Mouse (Mus musculus): ENCODE results near the gene Dhdds. TPM values are rescaled to one million over a fixed set of nuclear protein-coding genes. Genes with fewer than 3 reads are reported as not detected.

Dhdds gene
- 35.0 and 35.6 TPM in 2 replicates for polyA plus RNA-seq (2012; rRNA removed)

DNA sequence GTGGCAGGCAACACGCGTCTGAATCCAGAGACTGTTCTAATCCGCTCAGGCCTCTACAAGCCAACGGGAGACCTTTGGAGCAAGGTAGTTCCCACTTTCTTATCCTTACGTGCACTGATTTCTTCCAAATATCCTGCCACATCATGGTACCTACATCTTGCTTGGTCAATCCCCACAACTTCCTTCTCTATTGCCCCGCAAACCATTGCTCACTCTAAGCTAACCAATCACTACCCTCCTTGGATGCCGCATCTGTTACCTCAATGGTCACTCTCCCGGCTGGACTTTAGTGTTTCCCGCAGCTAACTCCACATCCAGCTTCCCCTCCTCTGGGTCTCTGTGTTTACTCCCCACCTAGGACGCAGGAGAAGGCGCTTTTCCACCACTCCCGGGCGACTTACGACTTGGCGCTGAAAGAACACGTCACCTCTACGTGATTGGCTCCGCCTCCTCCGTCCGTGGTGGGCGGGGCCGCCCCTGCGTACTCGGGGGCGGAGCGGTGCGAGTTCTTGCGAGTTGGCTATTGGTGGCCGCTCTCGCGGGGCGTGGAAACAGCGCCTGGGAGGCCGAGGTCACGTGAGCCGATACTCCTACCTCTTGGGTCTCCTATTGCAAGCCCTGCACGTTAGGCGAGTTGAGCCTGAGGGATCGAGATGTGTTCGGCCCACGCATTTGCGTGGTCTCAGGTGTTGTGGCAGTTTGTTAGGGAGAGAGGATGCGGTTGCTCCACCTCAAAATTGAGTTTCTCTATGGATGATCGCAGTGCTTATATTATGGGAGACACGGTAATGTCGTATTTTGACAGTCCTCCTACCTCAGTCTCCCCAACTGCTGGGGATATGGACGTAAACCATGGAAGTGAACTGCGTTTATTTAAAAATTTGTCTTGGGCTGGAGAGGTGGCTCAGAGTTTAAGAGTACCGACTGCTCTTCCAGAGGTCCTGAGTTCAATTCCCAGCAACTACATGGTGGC, at the start of gene Dhdds:
TSS of gene Dhdds (minus strand) at position 453 of the 973 bp plus-strand sequence.
- peak; percentile 80 for DNase-seq (ENCODE audit: low spot score)

DNA sequence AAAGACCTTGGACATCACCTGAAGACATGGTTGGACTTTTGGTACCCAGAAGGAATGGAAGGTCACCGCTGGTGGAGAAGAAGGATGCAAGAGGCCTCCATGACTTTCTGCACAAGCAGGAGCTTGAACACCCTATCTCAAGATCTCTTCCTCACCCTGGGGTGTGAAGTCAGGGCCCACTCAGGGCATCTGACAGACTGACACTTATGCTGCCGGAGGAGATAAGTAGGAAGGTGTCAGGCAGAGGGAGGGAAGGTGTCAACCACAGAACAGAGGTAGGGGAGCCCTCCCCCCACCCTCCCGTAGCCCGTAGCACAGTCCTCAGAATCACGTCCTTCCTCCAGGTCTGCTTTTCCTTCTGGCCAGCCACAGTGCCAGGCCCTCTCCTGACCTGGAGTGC, 46.9 kb upstream of the Dhdds start:
- DNase-seq (ENCODE audit: low spot score): no peak

GRCm38 (mm10) chr4:134043041-134043440, 42.3 kb upstream of the Dhdds start:
- DNase-seq (ENCODE audit: low spot score): no peak

DNA sequence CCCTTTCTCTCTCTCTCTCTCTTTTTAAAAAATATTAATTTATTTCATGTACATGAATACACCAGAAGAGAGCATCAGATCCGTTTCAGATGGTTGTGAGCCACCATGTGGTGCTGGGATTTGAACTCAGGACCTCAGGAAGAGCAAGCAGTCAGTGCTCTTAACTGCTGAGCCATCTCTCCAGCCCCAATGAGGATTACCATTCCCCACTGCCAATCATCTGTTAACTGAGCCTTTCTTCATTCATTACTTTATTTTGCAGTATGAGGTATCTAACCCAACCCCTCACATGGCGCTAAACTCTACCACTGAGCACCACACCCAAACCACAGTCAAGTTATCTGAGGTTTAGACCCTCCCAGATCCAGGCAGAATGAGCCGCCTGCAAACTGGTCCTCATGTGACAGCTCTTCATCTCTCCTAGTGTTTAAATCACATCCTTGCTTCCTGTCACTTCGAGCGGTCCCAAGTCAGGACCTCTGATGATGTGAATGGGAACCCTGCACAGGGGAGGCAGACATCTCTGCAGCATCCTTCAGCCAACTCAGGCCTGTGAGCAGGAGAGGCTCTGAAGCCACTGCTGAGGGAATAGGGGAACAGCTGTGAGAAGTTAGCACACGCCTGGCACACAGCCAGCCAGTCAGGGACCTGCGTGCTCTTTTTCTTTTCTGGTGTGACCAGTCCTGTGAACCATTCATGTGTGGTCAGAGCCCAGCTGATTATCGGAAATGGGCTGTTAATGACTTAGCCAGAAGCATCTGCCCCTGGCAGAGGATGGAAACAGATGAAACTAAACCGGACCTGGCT, 40.8 kb upstream of the Dhdds start:
- no peak for DNase-seq (ENCODE audit: low spot score)

- DNase-seq (ENCODE audit: low spot score): peak; percentile 68
These were observed 35.2 kb upstream of the Dhdds start for GRCm38 (mm10) chr4:134035953-134036352.

- no peak for DNase-seq (ENCODE audit: low spot score)
These were observed 25.1 kb upstream of the Dhdds start for GRCm38 (mm10) chr4:134025802-134026201.

GRCm38 (mm10) chr4:134020621-134021020, 19.9 kb upstream of the Dhdds start:
- DNase-seq (ENCODE audit: low spot score): peak; percentile 49

DNA sequence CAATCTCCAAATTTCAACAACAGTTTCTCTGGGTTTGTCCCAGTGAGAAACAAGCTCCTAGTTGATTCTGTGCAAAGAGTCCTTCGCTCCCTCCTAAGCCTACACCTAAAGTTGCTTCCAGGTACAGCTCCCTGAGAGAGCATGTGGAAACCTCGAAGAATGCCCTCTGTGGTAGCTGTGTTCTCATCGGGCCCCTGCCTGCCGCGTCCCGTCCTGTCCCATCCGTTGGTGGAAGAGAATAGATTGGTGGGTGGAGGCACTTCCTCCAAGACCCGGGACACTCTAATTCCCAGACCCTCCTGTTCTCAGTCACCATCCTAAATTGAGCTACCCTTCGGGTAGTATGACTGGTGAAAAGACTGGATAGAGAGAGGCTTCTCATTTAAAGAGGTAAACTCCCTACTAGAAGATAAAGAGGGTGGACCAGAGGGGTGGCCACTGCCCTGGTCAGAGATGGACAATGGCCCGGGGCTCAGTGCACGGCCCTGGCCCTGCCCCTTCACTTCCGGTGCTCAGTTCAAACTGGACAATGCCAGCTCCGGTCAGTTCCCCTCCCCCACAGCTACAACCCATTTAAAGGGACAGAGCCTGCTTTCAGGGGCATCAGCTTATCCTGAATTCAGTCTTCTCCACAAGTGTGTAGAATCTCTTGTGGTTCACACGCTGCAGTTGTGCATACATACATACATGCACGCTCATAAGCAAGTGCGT, 19.1 kb upstream of the Dhdds start:
- DNase-seq (ENCODE audit: low spot score): no peak

- no peak for DNase-seq (ENCODE audit: low spot score)
These were observed 18.5 kb upstream of the Dhdds start for GRCm38 (mm10) chr4:134019210-134019609.

- no peak for DNase-seq (ENCODE audit: low spot score)
These were observed 18.0 kb upstream of the Dhdds start, which contains the start of gene Lin28a for GRCm38 (mm10) chr4:134018779-134019145. Gene Lin28a (minus strand): TSS chr4:134018841.

- DNase-seq (ENCODE audit: low spot score): no peak
These were observed 17.5 kb upstream of the Dhdds start for GRCm38 (mm10) chr4:134018038-134018778.

DNA sequence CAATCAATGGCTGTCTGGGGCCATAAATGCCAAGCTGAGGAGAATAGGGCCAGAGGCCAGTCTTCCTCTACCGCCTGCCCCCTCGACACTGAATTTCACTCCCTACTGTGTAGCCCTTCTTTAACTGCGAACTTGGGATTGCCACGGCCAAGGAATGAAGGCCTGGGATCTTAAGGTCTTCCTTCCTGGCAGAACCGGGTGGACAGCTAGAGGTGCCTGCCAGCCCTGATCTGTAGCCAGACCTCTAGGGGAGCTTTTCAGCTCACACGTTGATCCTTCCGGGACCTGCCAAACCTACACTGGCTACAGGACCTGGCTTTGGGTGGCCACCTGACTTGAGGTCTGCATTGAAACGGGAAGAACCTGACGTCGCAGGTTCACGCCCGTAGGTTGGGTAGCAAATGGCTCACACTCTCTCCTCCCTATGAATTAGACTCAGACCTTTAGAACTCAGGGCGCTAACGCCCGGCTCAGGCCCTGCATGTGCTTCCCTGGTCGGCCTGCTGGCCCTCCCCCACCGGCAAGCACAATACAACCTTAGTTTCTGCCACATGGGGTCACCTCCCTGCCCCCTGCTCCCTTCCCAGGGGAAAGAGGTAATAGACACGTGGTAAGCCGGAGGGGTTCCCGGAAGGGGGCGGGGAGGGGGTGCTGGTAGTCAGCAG, 16.6 kb upstream of the Dhdds start:
- DNase-seq (ENCODE audit: low spot score): no peak

- no peak for DNase-seq (ENCODE audit: low spot score)
These were observed 16.0 kb upstream of the Dhdds start for GRCm38 (mm10) chr4:134016767-134017166.

- no peak for DNase-seq (ENCODE audit: low spot score)
These were observed 15.5 kb upstream of the Dhdds start for GRCm38 (mm10) chr4:134016208-134016607.

DNA sequence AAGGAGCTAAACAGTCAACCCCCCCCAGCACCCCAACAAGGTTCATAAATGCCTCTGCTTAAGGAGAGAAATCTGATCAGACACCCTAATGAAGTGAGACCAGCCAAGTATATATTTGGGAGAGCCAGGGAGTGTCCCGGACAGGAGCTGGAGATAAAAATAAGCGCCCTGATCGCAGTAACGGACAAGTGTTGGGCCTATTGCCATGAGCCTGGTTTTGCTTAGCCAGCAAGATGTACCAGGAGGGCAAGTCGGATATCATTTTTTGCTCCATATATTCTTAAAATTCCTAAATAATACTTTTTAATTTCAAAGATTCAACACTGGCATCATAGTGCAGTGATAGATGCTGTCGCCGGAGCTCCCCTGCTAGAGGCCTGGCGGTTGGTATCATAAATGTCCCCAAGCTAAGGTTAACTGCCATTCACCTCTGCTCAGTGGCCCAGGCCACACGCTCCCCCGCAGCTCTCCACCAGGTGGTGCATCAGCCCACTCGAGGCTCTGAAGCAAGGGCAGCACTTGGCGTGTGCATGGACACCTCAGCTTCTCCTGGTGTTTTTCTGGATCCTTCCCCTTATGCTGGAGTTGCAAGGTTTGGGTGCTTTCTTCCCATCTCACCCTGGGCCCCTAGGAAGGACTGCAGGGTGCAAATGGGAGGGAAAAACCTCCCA, 12.3 kb upstream of the Dhdds start:
- no peak for DNase-seq (ENCODE audit: low spot score)

DNA sequence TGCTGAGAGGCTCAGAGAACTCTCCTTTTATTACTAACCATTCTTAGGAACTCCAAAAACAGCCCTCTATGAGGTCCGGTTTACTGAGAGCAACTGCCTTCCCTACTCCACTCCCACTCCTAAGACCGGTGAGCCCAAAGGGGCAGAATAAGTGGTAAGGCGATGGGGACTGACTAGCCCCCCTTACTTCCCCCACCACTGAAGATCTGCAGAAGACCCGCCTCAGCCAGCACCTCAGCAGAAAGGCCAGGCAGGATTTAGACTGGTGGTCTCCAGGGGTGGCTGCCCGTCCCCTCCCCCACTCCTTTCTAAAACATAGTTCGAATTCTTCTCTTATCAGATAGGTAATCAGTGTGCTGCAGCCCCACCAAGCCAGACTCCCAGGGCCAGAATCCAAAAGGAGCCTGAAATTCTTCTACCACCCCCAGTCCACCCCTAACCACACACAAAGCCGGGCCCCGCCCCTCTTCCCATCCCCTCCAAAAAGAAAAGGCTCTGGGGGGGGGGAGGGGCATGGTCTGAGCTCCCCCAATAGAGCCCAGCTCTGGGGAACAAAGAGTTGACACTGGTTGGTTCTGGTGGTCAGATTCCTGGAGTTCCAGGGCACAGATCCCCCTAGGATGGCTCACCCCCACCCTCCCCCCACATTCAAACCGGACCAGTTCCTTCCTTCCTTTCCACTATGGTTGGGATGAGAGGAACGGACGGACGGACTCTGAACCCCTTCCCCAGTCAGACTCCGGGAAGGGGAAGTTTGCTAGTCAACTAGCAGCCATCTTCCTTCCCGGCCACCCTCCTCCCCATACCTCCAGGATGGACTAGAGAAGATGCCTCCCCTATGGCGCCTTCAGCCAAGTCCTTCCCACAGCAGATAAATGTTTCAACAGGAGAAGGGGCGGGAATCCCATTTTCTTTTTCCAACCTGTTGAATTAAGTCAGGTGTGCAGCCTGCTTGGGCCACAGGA, 11.0 kb upstream of the Dhdds start:
- no peak for DNase-seq (ENCODE audit: low spot score)

DNA sequence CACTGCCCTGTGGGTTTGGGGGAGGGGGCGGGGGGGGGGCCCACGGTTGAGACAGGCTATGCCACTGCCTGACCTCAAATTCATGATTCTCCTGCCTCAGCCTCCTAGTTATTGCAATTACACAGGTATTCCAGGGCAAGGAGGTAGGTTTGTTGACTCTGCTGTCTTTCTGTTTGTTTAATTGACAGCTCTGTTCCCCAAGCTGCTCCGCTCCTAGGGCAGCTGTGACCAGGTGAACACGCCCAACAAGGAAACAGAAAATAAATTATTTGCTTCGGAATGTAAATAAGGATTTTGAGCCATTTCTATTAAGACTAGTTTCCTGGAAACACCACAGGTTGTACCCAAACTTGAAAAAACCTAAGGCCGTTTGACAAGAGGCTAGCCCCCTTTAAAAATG, 9.0 kb upstream of the Dhdds start:
- no peak for DNase-seq (ENCODE audit: low spot score)

- DNase-seq (ENCODE audit: low spot score): no peak
These were observed 6.1 kb upstream of the Dhdds start for GRCm38 (mm10) chr4:134006845-134007244.

Measured in urinary bladder, adult 2 months (tissue).